Mouse (Mus musculus): Measurements from ENCODE around the gene Hnf4a.

DNA sequence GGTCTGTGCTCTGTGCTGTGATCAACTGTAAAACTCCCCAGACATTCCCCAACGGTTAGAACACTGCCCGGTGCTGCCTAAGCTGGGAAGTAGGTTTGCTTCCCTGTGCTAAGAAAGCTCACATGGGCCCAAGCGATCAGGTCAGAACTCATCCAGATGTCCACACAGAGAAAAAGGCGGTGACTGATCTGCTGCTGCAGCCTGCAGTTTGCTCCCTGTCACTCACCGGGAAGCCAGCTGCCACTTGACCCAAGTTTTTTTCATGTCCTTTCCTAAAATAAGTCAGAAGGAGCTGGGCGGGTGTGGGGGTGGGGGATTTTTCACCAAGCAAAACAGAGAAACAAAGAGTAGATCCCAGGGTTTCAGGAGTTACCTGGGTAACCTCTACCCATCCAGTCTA, 42.0 kb upstream of the Hnf4a start:
- TF ChIP-seq MAFK (IDR thresholded peaks at IDR 0.05; ENCODE audit: borderline replicate concordance, low read depth, low read length) (no peak), E2F4 (IDR thresholded peaks at IDR 0.05; ENCODE audit: borderline replicate concordance, low read depth, low read length) (no peak), CTCF (IDR thresholded peaks at IDR 0.05 in 2 of 3, conservative IDR thresholded peaks at IDR 0.05 in 1 of 3; ENCODE audit: control insufficient read depth in 1 of 3, insufficient read depth in 1 of 3, low read depth in 2 of 3, low read length in 3 of 3, poor library complexity in 1 of 3, severe bottlenecking in 1 of 3) (no peak), JUND (IDR thresholded peaks at IDR 0.05; ENCODE audit: low read depth, low read length) (no peak), GABPA (IDR thresholded peaks at IDR 0.05; ENCODE audit: low read depth, low read length) (no peak), TAL1 (IDR thresholded peaks at IDR 0.05; ENCODE audit: low read length) (no peak), USF2 (IDR thresholded peaks at IDR 0.05; ENCODE audit: borderline replicate concordance in 1 of 2, insufficient read depth in 1 of 2, low read depth in 1 of 2, low read length in 2 of 2) (no peak), POLR2A (IDR thresholded peaks at IDR 0.05; ENCODE audit: control insufficient read depth in 1 of 2, insufficient read depth in 1 of 2, low read depth in 1 of 2, low read length in 2 of 2, poor library complexity in 1 of 2) (no peak), UBTF (IDR thresholded peaks at IDR 0.05; ENCODE audit: borderline replicate concordance, insufficient read depth, low read depth, low read length) (no peak), ETS1 (IDR thresholded peaks at IDR 0.05; ENCODE audit: low read depth, low read length) (no peak), CHD1 (IDR thresholded peaks at IDR 0.05; ENCODE audit: low read depth, low read length) (no peak), RCOR1 (IDR thresholded peaks at IDR 0.05; ENCODE audit: low read depth, low read length) (no peak), NRF1 (IDR thresholded peaks at IDR 0.05; ENCODE audit: insufficient read depth, low read depth, low read length, poor library complexity, severe bottlenecking) (no peak), GATA1 (IDR thresholded peaks at IDR 0.05; ENCODE audit: low read depth, low read length) (no peak)

Measured in MEL (cell line).